Mouse (Mus musculus): Measurements from ENCODE around the gene Myh4. TPM values are rescaled to one million over a fixed set of nuclear protein-coding genes. Genes with fewer than 3 reads are reported as not detected.

Gene Myh4
- polyA plus RNA-seq, 1 experiment from 2014 or later, result not detected

DNA sequence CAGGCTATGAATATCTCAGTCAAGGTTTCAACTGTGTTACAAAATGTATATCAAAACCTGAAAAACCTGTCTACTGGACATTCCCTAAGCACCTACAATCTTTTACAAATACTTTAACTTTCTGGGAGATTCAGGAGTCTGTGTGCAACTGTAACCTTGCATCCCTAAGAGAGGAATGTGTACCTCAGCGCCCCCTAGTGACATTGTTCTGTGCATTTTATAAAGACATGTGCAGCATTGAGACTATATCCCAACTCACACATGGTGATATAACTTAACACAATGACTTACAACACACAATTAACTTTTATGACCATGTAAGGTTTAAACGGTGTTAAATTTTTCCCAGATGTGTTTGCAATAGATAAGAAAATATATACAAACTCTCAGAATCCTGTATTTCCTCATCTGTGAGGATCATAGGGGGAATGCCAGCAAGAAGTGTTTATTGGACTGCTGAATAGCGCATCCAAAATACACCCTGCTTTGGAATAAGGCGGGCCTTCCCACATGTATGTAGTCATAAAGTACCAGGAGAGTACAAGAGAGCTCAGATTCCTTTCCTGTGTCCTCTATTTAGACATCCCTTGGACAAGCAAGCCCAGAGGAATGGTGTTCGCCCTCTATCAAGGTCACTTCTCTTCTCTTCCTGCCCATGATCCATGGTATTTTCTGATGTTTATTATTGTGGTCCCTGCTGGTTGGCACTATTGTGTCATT, 2.0 kb upstream of the Myh4 start:
- WGBS, result 57% methylated on average over 5 of the region's 5 CpGs
- H3K9ac ChIP-seq, result no peak overlapping the region
- H3K27ac ChIP-seq, result no peak overlapping the region
- no peaks in the 10 kb centered on the region for H3K9me3 ChIP-seq (replicated peaks)
- no peaks in the 10 kb centered on the region for H3K27me3 ChIP-seq
- no peak overlapping the region for H3K4me2 ChIP-seq
- no peak overlapping the region for H3K4me3 ChIP-seq (replicated peaks)
- no peaks in the 10 kb centered on the region for H3K36me3 ChIP-seq
- no peaks in the 10 kb centered on the region for H3K4me1 ChIP-seq
- ATAC-seq (replicated peaks; ENCODE audit: low FRiP score), result no peak

DNA sequence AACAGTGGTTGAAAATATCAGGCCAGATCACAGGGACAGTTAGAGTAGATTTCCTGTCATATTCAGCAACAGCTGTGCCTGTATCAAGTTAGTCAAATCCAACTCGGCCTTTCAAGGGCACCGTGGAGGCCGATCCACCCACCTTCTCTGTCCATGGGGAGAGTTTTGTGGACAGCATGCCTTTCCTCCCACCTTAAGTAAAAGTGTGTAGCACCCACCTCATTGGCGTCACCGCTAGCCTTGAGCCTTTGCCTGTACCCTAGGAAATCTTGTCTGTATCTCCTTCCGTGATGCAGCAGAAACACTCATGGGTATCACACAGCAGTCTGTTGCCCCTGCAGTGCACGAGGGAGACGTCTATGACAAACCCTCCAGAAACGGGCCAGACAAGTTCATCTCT, 1.0 kb upstream of the Myh4 start:
- no peak for ATAC-seq (replicated peaks; ENCODE audit: low FRiP score)
- no peak overlapping the region for H3K4me3 ChIP-seq (replicated peaks)
- H3K36me3 ChIP-seq, result no peaks in the 10 kb centered on the region
- H3K9ac ChIP-seq, result no peak overlapping the region
- no peaks in the 10 kb centered on the region for H3K9me3 ChIP-seq (replicated peaks)
- WGBS, result 86% methylated on average over 9 of the region's 9 CpGs
- no peak overlapping the region for H3K4me2 ChIP-seq
- H3K27ac ChIP-seq, result no peak overlapping the region
- H3K27me3 ChIP-seq, result no peaks in the 10 kb centered on the region
- H3K4me1 ChIP-seq, result no peaks in the 10 kb centered on the region

DNA sequence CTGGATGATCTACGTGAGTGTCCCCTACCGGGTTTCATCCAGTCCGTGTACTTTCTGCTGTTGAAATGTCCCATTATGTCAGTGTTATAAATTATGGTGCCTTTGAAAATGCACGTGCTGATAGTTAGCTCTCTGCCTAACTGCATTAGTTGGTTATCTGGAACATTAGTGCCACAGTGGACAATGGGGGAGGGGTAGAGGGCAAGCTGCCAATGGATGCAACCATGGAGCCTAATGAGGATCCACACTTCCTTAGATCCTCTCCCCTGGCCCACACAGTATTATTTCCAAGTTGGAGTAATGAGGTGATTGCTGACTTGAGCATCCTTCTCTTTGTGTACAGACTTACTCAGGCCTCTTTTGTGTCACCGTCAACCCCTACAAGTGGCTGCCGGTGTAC, 3.2 kb downstream of the Myh4 start:
- Histone ChIP-seq H3K9me3 (replicated peaks) (no peaks in the 10 kb centered on the region), H3K4me3 (replicated peaks) (no peak overlapping the region), H3K4me1 (no peaks in the 10 kb centered on the region), H3K9ac (no peak overlapping the region), H3K4me2 (no peak overlapping the region), H3K36me3 (no peaks in the 10 kb centered on the region), H3K27ac (no peak overlapping the region), H3K27me3 (no peaks in the 10 kb centered on the region)
- ATAC-seq (replicated peaks; ENCODE audit: low FRiP score), result no peak
- WGBS, result 83% methylated on average over 6 of the region's 6 CpGs

DNA sequence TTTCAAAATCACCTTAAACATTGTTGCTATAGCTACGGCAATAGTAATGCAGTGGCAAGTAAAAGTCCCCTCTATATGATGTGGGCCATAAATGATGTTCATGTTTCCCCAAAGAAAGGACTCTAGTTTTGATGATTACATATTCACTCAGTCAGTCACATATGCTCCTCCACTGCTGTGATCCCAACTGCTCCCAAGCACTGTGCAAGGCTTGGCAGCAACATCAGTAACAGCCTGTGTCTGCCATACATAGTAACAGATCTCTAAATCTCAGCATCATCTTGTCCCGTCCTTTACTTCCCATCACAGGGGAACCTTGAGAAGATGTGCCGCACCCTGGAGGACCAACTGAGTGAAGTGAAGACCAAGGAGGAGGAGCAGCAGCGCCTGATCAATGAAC, 15.9 kb downstream of the Myh4 start:
- no peak for ATAC-seq (replicated peaks; ENCODE audit: low FRiP score)
- H3K4me1 ChIP-seq, result no peaks in the 10 kb centered on the region
- no peak overlapping the region for H3K27ac ChIP-seq
- H3K9me3 ChIP-seq (replicated peaks), result no peaks in the 10 kb centered on the region
- no peaks in the 10 kb centered on the region for H3K27me3 ChIP-seq
- 92% methylated on average over 4 of the region's 4 CpGs for WGBS
- no peak overlapping the region for H3K9ac ChIP-seq
- H3K36me3 ChIP-seq, result no peaks in the 10 kb centered on the region
- no peak overlapping the region for H3K4me3 ChIP-seq (replicated peaks)
- no peak overlapping the region for H3K4me2 ChIP-seq

DNA sequence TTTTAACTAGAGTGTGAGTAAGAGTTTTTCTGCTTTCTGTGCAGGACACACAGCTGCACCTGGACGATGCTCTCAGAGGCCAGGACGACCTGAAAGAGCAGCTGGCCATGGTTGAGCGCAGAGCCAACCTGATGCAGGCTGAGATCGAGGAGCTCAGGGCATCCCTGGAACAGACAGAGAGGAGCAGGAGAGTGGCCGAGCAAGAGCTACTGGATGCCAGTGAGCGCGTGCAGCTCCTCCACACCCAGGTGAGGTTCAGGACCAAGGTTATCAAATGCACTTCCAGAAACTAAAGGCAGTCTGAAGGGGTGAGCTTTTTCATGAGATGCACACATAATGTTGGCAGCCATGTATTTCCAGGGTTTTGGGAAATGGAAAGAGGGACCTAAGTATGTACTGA, 19.2 kb downstream of the Myh4 start:
- H3K4me2 ChIP-seq, result no peak overlapping the region
- no peaks in the 10 kb centered on the region for H3K4me1 ChIP-seq
- 75% methylated on average over 7 of the region's 7 CpGs for WGBS
- H3K36me3 ChIP-seq, result no peaks in the 10 kb centered on the region
- ATAC-seq (replicated peaks; ENCODE audit: low FRiP score), result no peak
- H3K4me3 ChIP-seq (replicated peaks), result no peak overlapping the region
- no peak overlapping the region for H3K27ac ChIP-seq
- H3K27me3 ChIP-seq, result no peaks in the 10 kb centered on the region
- H3K9ac ChIP-seq, result no peak overlapping the region
- H3K9me3 ChIP-seq (replicated peaks), result no peaks in the 10 kb centered on the region

DNA sequence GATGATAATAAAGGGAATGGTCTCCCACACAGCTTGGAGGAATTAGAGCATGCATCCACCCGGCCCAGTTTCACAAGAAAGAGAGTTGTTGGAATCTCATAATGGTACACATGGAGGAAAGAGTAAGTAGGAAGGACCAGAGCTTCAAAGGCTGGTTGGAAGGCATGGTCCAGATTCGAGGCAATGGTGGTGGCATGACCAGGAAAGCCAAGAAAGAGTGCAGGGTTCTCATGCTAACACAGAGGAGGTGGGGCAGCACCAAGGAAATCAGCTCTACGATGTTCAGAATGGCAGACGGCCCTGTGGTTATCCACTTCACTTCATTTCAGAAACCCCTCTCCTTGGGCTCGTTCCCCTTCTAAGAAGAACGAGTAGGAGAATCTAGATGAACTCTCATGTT, 23.1 kb downstream of the Myh4 start:
- Histone ChIP-seq H3K4me1 (no peaks in the 10 kb centered on the region), H3K36me3 (no peaks in the 10 kb centered on the region), H3K9me3 (replicated peaks) (no peaks in the 10 kb centered on the region), H3K4me3 (replicated peaks) (no peak overlapping the region), H3K9ac (no peak overlapping the region), H3K27me3 (no peaks in the 10 kb centered on the region), H3K4me2 (no peak overlapping the region), H3K27ac (no peak overlapping the region)
- 78% methylated on average over 6 of the region's 6 CpGs for WGBS
- ATAC-seq (replicated peaks; ENCODE audit: low FRiP score), result no peak

DNA sequence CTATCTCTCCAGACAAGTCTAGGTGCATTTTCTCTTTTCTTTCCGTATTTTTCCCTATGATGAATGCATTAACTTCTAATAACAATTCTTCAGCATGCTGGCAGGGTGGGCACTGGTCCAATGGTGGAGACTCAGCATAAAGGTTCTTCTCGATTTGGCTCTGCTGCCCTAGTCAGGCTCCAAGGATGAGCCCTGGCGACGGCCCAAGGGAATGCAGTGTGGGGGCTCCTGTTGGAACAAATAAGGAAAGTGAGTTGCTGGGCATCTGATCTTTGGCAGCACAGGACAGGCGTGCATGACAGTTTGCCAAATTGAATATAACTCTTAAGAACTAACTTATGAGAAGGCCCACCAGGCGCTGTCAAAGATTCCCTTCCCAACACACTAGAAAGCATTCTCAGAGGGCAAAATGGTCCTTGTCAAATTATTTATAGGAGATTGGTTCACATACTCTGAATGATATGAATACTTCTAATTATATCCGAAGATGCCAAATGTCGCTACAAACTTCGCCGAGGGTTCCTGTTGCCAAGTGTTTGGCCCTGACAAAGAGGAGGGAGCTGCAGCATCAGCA, 38.9 kb downstream of the Myh4 start, which contains the start of gene Myh8:
TSS of gene Myh8 (plus strand) at position 524 of the 574 bp plus-strand sequence.
- H3K27me3 ChIP-seq, result no peaks in the 10 kb centered on the region
- no peaks in the 10 kb centered on the region for H3K36me3 ChIP-seq
- no peak for ATAC-seq (replicated peaks; ENCODE audit: low FRiP score)
- no peak within 1 kb of the TSS for H3K27ac ChIP-seq
- no peaks in the 10 kb centered on the region for H3K4me1 ChIP-seq
- H3K4me3 ChIP-seq (replicated peaks), result no peak within 1 kb of the TSS
- WGBS, result 85% methylated on average over 10 of the region's 10 CpGs
- H3K4me2 ChIP-seq, result no peak within 1 kb of the TSS
- no peaks in the 10 kb centered on the region for H3K9me3 ChIP-seq (replicated peaks)
- no peak within 1 kb of the TSS for H3K9ac ChIP-seq

DNA sequence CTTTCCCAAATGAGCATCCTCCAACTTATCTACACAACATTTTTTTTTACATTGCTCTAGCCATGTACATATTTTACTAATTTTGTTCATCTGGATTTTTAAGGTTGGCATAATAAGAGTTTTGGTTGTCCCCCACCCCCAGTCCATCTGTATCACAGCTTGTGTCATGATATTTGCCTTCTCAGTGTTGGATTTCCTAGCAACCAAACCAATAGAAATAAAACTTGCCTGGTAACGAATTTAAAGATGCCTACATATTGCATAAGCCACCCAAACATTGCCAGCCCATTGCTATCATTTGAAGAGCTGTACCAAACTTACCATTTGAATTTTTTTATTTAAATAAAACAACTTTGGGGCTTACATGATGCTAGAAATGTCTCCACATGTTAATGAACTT, 55.6 kb downstream of the Myh4 start:
- H3K27ac ChIP-seq, result no peak overlapping the region
- H3K9ac ChIP-seq, result no peak overlapping the region
- H3K4me1 ChIP-seq, result no peaks in the 10 kb centered on the region
- no peak overlapping the region for H3K4me3 ChIP-seq (replicated peaks)
- 80% methylated on average over 1 of the region's 1 CpGs for WGBS
- H3K4me2 ChIP-seq, result no peak overlapping the region
- ATAC-seq (replicated peaks; ENCODE audit: low FRiP score), result no peak
- no peaks in the 10 kb centered on the region for H3K36me3 ChIP-seq
- H3K27me3 ChIP-seq, result no peaks in the 10 kb centered on the region
- H3K9me3 ChIP-seq (replicated peaks), result 0 out of 2 replicates have a peak, but pooled peaks cover 5% of the 10 kb centered on the region

Other genes starting within 250 kb of the Myh4 start
- 1.4 and 1.6 TPM in 2 replicates for gene Tmem220, start 212.9 kb upstream of the Myh4 start, polyA plus RNA-seq (2015; fragmentation: Nextera tagmentation; extraction: Ambion mirVana)
- 21.1 and 24.6 TPM in 2 replicates for gene Adprm, start 185.4 kb upstream of the Myh4 start, polyA plus RNA-seq (2015; fragmentation: Nextera tagmentation; extraction: Ambion mirVana)
- gene Sco1, start 185.4 kb upstream of the Myh4 start, polyA plus RNA-seq (2015; fragmentation: Nextera tagmentation; extraction: Ambion mirVana), result 17.8 and 19.2 TPM in 2 replicates
- gene Myh3, start 159.7 kb upstream of the Myh4 start, polyA plus RNA-seq (2015; fragmentation: Nextera tagmentation; extraction: Ambion mirVana), result 11.4 and 16.9 TPM in 2 replicates
- 0.03 TPM in 1 of 2 replicates, not detected in the other for gene Myh2, start 67.0 kb upstream of the Myh4 start, polyA plus RNA-seq (2015; fragmentation: Nextera tagmentation; extraction: Ambion mirVana)
- 0.10 and 0.17 TPM in 2 replicates for gene Myh1, start 38.0 kb upstream of the Myh4 start, polyA plus RNA-seq (2015; fragmentation: Nextera tagmentation; extraction: Ambion mirVana)
- gene Myh8, start 39.1 kb downstream of the Myh4 start, polyA plus RNA-seq (2015; fragmentation: Nextera tagmentation; extraction: Ambion mirVana), result 6.6 and 20.3 TPM in 2 replicates
- 0.03 and 0.13 TPM in 2 replicates for gene Myh13, start 83.6 kb downstream of the Myh4 start, polyA plus RNA-seq (2015; fragmentation: Nextera tagmentation; extraction: Ambion mirVana)
- 10.8 and 12.9 TPM in 2 replicates for gene Gas7, start 217.4 kb downstream of the Myh4 start, polyA plus RNA-seq (2015; fragmentation: Nextera tagmentation; extraction: Ambion mirVana)